Mouse (Mus musculus) small intestine, adult 2 months (tissue): ENCODE data around the gene Rab10.
A peak's percentile ranks its signal among the peaks of the same experiment; 100 is the strongest.

Experiments
- CTCF ChIP-seq: fragments of 200-500 bp; IDR thresholded peaks from 2 replicates; pipeline ENCODE4 v1.5.1; 2012; ENCODE audit warnings: low read depth, mild to moderate bottlenecking, control low read depth, inconsistent platforms, low read length, moderate library complexity, mixed read lengths; ENCODE audit not compliant: insufficient replicate concordance, insufficient read length; ENCODE audit errors: extremely low read depth
- POLR2A ChIP-seq: fragments of 200-500 bp; IDR thresholded peaks from 2 replicates; pipeline ENCODE4 v1.6.1; 2012; ENCODE audit warnings: low read depth, mild to moderate bottlenecking, control low read depth, inconsistent platforms, low read length, moderate library complexity

DNA sequence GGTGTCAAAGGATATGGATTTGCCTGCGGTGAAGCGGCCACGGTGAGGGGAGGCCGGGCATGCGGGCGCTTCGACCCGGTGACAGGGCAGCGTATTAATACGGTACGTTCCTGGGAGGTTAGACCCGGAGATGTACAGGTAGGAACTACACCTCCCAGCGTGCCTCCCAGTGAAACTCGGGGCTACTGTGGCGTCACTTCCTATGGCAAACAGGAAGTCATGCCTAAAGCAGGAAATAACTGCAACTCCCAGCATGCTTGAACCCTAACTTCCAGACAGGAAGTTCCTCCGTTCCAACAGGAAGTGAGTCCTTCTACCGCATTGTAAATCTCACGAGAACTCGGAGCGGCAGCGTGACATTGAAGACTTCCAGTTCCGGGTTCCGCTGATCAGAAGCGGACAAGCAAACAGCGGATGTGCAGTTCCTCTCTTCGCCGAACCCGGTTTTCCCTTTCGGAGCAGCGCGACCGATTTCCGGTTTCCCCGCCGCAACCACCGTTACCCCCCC, 74.6 kb downstream of the Rab10 start:
- peak; percentile 83; the same call in 1 of the 2 replicates for TF ChIP-seq POLR2A
- no peak for TF ChIP-seq CTCF
